Mouse (Mus musculus): ENCODE measurements around the gene Kcnk2. TPM values are rescaled to one million over a fixed set of nuclear protein-coding genes. Genes with fewer than 3 reads are reported as not detected.

Kcnk2 gene
- total RNA-seq, 2 experiments from 2014 or later = 0.29 TPM; not detected in 1

- no peak for ATAC-seq (ENCODE audit: poor library complexity, severe bottlenecking)
Observed at GRCm38 (mm10) chr1:189219051-189219450, 183.0 kb downstream of the Kcnk2 start.

DNA sequence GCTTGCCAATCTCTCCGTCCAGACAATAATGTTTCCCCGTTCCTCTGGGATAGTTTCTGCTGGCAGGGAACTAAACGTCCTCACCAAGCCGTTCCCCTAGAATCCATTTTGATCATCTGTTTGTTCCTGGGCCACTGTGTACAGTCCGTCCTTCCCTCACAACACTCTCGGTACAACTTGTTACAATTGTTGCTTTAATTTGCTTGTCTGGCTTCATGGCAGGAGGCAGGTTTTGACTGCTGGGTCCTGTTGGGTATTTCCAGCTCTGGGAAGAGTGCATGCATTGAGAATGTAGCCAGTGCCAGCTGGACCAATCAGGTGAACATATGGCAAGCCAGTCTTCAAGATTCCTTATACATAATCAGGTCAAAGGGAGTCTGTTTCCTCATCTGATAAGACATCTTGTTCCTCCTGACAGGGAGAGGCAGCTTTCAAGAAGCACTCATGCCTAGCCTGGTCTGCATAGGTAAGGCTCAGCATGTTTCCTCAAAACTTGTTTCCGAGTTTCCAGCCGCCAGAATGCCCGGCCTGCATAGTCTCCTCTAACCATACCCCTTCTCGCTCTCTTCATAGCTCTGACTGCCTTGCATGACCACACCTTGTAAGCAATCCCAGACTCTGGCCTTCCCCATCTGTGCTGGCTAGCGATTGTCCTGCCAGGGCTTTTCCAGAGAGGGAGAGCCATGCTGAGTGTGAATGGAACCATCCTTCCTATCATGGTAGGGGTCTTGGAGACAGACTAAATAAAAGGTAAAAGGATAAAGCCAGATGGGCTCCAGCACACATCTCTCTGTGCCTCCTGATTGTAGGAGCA lies 184.1 kb downstream of the Kcnk2 start:
- ATAC-seq (ENCODE audit: poor library complexity, severe bottlenecking) = no peak

- ATAC-seq (ENCODE audit: poor library complexity, severe bottlenecking) = no peak
Observed at GRCm38 (mm10) chr1:189215131-189215530, 186.9 kb downstream of the Kcnk2 start.

DNA sequence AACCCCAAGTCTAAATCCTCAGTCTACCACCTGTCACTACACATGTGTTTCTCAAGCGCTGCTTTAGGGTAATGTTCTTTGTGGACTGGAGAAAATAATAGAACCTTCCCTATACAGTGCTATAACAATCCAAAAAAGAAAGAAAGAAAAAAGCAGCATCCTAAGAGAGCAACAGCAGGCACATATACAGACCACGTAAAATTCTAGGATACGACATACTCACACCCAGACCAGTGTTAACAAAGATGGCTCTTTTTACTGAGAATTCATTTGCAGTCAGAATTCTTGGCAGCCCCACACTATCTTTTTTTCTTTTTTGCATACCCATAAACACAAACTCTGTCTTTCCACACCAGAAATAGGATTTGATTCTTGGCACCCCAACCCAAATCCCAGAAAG lies 187.6 kb downstream of the Kcnk2 start:
- ATAC-seq (ENCODE audit: poor library complexity, severe bottlenecking) = no peak

- ATAC-seq (ENCODE audit: poor library complexity, severe bottlenecking) = no peak
Observed at GRCm38 (mm10) chr1:189209715-189210108, 192.4 kb downstream of the Kcnk2 start.

- ATAC-seq (ENCODE audit: poor library complexity, severe bottlenecking) = no peak
Observed at GRCm38 (mm10) chr1:189209029-189209714, 192.9 kb downstream of the Kcnk2 start.

DNA sequence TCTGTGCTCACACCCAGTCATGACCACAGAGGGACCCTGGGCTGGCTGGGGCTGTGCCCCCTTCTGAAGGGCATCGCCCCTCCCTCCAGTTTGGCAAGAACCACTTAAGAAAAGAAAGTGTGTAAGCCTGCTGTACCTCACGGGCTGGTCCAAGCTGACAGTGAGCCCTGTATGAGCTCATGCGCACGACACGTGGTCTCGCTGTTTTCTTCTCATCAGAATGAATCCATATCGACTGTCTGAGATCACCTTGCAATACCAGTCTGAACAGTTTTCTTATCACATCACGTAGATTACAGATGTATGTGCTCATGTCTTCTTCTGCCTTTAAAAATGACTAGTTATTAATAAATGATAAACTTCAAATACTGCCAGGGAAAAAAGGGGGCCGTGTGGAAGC lies 193.5 kb downstream of the Kcnk2 start:
- ATAC-seq (ENCODE audit: poor library complexity, severe bottlenecking) = no peak

DNA sequence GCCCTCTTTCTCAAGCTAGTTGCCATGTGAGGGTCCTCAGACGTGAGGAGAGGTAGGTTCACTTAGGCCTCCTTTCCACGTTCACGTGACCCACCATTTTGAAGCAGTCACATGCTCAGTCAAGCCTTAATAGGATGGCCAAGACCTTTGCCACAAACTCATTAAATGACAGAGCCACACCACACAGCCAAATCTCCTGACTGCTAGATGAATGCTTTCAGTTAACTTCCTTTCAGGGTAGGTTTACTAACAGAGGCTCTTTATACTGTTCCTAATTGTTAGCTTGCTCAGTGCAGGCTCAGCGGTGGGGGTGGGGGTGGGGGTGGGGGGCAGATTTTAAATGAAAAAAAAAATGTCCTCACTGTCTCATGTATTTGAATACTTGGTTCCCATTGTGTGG lies 206.3 kb downstream of the Kcnk2 start:
- no peak for ATAC-seq (ENCODE audit: poor library complexity, severe bottlenecking)

GRCm38 (mm10) chr1:189187737-189188390 lies 214.2 kb downstream of the Kcnk2 start:
- no peak for ATAC-seq (ENCODE audit: poor library complexity, severe bottlenecking)

DNA sequence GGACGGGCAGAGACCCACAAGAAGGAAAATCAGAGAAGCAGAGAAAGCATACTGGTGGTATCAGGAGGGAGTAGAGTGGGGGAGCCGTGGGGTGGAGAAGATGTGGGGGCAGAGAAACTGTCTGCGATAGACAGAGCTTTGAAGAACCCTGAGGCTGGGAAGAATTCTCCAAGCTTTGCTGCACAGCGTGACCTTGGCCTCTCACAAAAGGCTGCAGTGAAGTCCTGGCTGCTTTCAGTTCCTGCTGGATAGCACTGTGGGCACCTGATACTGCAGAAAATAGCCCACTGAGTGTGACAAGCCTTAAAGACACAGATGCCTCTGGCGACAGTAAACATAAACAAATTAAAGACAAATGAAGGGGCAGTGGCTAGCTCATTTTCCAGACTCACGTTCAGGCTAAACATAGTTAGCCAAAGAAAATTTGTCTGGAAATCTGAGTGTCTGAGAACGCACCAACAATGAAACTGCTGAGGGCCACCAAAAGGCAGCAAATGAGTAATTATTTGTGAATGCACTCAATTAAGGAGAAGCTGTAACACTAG lies 216.8 kb downstream of the Kcnk2 start:
- ATAC-seq (ENCODE audit: poor library complexity, severe bottlenecking) = no peak

- ATAC-seq (ENCODE audit: poor library complexity, severe bottlenecking) = no peak
Observed at GRCm38 (mm10) chr1:189177746-189178145, 224.3 kb downstream of the Kcnk2 start.

DNA sequence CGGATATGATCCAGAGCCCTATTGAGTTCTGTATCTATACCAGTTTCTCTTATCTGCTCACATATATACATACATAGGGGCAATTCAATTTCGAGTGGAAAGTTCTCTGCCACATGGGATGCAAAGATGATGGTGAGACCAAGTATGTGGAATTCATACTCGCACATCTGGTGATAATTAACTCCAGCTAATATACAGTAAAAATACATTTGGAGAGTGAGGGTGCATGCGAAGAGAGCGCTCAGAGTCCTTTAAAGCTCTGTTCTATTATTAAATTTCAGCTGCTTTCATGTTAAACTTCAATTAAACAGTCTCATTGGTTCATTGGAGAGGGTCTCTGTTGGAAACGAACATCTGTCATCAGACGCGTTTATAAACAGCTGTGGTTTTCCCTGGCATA lies 228.6 kb downstream of the Kcnk2 start:
- no peak for ATAC-seq (ENCODE audit: poor library complexity, severe bottlenecking)

GRCm38 (mm10) chr1:189171138-189171537 lies 230.9 kb downstream of the Kcnk2 start:
- ATAC-seq (ENCODE audit: poor library complexity, severe bottlenecking) = no peak

- no peak for ATAC-seq (ENCODE audit: poor library complexity, severe bottlenecking)
Observed at GRCm38 (mm10) chr1:189165756-189166155, 236.3 kb downstream of the Kcnk2 start.

- no peak for ATAC-seq (ENCODE audit: poor library complexity, severe bottlenecking)
Observed at GRCm38 (mm10) chr1:189165141-189165540, 236.9 kb downstream of the Kcnk2 start.

- ATAC-seq (ENCODE audit: poor library complexity, severe bottlenecking) = no peak
Observed at GRCm38 (mm10) chr1:189164721-189165120, 237.4 kb downstream of the Kcnk2 start.

DNA sequence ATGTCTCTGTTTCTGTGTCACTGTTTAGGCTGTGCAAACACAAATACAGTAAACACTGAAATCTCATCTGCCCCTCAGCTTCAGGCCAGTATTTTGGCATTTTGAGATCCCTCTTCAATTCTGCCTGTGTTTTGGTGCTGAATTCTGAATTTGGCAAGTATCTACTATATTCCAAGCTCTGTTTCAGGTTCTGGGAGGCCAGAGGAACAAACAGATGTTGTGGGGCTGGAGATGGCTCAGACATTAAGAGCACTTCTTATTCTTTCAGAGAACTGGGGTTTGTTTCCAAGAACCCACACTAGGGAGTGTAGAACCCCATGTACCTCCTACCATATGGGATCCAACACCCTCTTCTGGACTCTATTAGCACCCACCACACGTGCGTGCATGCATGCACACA lies 237.8 kb downstream of the Kcnk2 start:
- no peak for ATAC-seq (ENCODE audit: poor library complexity, severe bottlenecking)

Data from megakaryocyte, adult 5-6 weeks (primary cell).